Mouse (Mus musculus): ENCODE measurements around the gene Gys2. TPM values are rescaled to one million over a fixed set of nuclear protein-coding genes. Genes with fewer than 3 reads are reported as not detected.

Gene Gys2
- polyA plus RNA-seq, 1 experiment from 2014 or later, result 21.3 TPM

Other genes with a start within 250 kb of the Gys2 start
- gene Iapp, start 174.7 kb downstream of the Gys2 start, polyA plus RNA-seq (2014; fragmentation: Nextera tagmentation; extraction: Ambion mirVana), result 0.22 TPM in 1 of 2 replicates, not detected in the other
- gene Slco1a5, start 150.1 kb downstream of the Gys2 start, polyA plus RNA-seq (2014; fragmentation: Nextera tagmentation; extraction: Ambion mirVana), result not detected in 2 replicates
- 12.3 and 14.1 TPM in 2 replicates for gene Pyroxd1, start 127.5 kb downstream of the Gys2 start, polyA plus RNA-seq (2014; fragmentation: Nextera tagmentation; extraction: Ambion mirVana)
- 33.5 and 37.7 TPM in 2 replicates for gene Recql, start 86.0 kb downstream of the Gys2 start, polyA plus RNA-seq (2014; fragmentation: Nextera tagmentation; extraction: Ambion mirVana)
- gene Golt1b, start 85.9 kb downstream of the Gys2 start, polyA plus RNA-seq (2014; fragmentation: Nextera tagmentation; extraction: Ambion mirVana), result 80.6 and 86.5 TPM in 2 replicates
- gene Spx, start 59.7 kb downstream of the Gys2 start, polyA plus RNA-seq (2014; fragmentation: Nextera tagmentation; extraction: Ambion mirVana), result 0.26 and 0.29 TPM in 2 replicates
- 130 and 135 TPM in 2 replicates for gene Ldhb, start 34.8 kb upstream of the Gys2 start, polyA plus RNA-seq (2014; fragmentation: Nextera tagmentation; extraction: Ambion mirVana)
- gene Kcnj8, start 98.5 kb upstream of the Gys2 start, polyA plus RNA-seq (2014; fragmentation: Nextera tagmentation; extraction: Ambion mirVana), result 2.7 and 3.9 TPM in 2 replicates
- 3.5 and 3.6 TPM in 2 replicates for gene Abcc9, start 229.2 kb upstream of the Gys2 start, polyA plus RNA-seq (2014; fragmentation: Nextera tagmentation; extraction: Ambion mirVana)